Mouse (Mus musculus) MEL (cell line): Measurements from ENCODE around the gene Olfr480. TPM values are rescaled to one million over a fixed set of nuclear protein-coding genes. Genes with fewer than 3 reads are reported as not detected.

Experiments used
- DNase-seq: peaks from one replicate; pipeline ENCODE4 v3.0.0; 2011; ENCODE audit warnings: low read depth, low spot score
- H3K27ac ChIP-seq: 2 replicates; pipeline ENCODE4 v1.5.1; 2012; ENCODE audit warnings: low read depth, mild to moderate bottlenecking, control low read depth, low read length, moderate library complexity; ENCODE audit not compliant: control insufficient read depth
- H3K27me3 ChIP-seq, 2 experiments: fragments of 150-350 bp in 1 of 2; sonication (generic) in 1 of 2; 2 replicates each; pipeline ENCODE4 v1.6.1; 2012; ENCODE audit warnings: low read length in 2 of 2, mild to moderate bottlenecking in 2 of 2, improper control_type of control experiment in 1 of 2, moderate library complexity in 1 of 2; ENCODE audit not compliant: insufficient read depth in 2 of 2, control insufficient read depth in 1 of 2
- H3K36me3 ChIP-seq, 2 experiments: 2 replicates each; pipeline ENCODE4 v1.6.1; 2012 to 2014; ENCODE audit warnings: low read length in 2 of 2, improper control_type of control experiment in 1 of 2, inconsistent platforms in 1 of 2, mild to moderate bottlenecking in 1 of 2; ENCODE audit not compliant: insufficient read depth in 2 of 2, control insufficient read depth in 1 of 2
- H3K4me1 ChIP-seq, 2 experiments: fragments of 150-350 bp in 1 of 2; sonication (generic) in 1 of 2; 2 replicates each; pipeline ENCODE4 v1.6.1; 2012; ENCODE audit warnings: low read length in 2 of 2, improper control_type of control experiment in 1 of 2, mild to moderate bottlenecking in 1 of 2; ENCODE audit not compliant: insufficient read depth in 2 of 2, control insufficient read depth in 1 of 2
- H3K4me3 ChIP-seq, 2 experiments: fragments of 150-350 bp in 1 of 2; sonication (generic) in 1 of 2; 2 replicates each; pipeline ENCODE4 v1.5.1; 2012; ENCODE audit warnings: low read depth in 2 of 2, low read length in 2 of 2, mild to moderate bottlenecking in 2 of 2, moderate library complexity in 2 of 2, control low read depth in 1 of 2, improper control_type of control experiment in 1 of 2; ENCODE audit not compliant: control insufficient read depth in 1 of 2, insufficient read depth in 1 of 2
- H3K79me2 ChIP-seq: 2 replicates; pipeline ENCODE4 v1.6.1; 2012; ENCODE audit warnings: mild to moderate bottlenecking, low read length, moderate library complexity; ENCODE audit not compliant: control insufficient read depth, poor library complexity, insufficient read depth
- H3K9ac ChIP-seq: 2 replicates; pipeline ENCODE4 v1.6.1; 2012; ENCODE audit warnings: low read depth, mild to moderate bottlenecking, control low read depth, low read length, moderate library complexity; ENCODE audit not compliant: control insufficient read depth, poor library complexity, severe bottlenecking
- H3K9me3 ChIP-seq: fragments of 150-350 bp; sonication (generic); replicated peaks from 2 replicates; pipeline ENCODE4 v1.6.1; 2012; ENCODE audit warnings: mild to moderate bottlenecking, low read length, improper control_type of control experiment, moderate library complexity; ENCODE audit not compliant: insufficient read depth
- BHLHE40 ChIP-seq: IDR thresholded peaks from 2 replicates; pipeline ENCODE4 v1.6.1; 2012; ENCODE audit warnings: low read depth, mild to moderate bottlenecking, inconsistent platforms, low read length, improper control_type of control experiment, borderline replicate concordance
- CHD1 ChIP-seq: IDR thresholded peaks from 2 replicates; pipeline ENCODE4 v1.6.1; 2012; ENCODE audit warnings: low read depth, mild to moderate bottlenecking, inconsistent platforms, low read length, improper control_type of control experiment
- E2F4 ChIP-seq: IDR thresholded peaks from 2 replicates; pipeline ENCODE4 v1.6.1; 2011; ENCODE audit warnings: low read depth, low read length, improper control_type of control experiment, borderline replicate concordance
- EP300 ChIP-seq, 2 experiments: IDR thresholded peaks; 2 replicates each; pipeline ENCODE4 v1.6.1; 2011; ENCODE audit warnings: improper control_type of control experiment in 2 of 2, low read length in 2 of 2, low read depth in 1 of 2, mild to moderate bottlenecking in 1 of 2
- GABPA ChIP-seq: IDR thresholded peaks from 2 replicates; pipeline ENCODE4 v1.6.1; 2012; ENCODE audit warnings: low read depth, mild to moderate bottlenecking, inconsistent platforms, low read length, improper control_type of control experiment, moderate library complexity
- HCFC1 ChIP-seq: IDR thresholded peaks from 2 replicates; pipeline ENCODE4 v1.6.1; 2012; ENCODE audit warnings: low read depth, mild to moderate bottlenecking, inconsistent platforms, low read length, improper control_type of control experiment, moderate library complexity
- KAT2A ChIP-seq: conservative IDR thresholded peaks from 2 replicates; pipeline ENCODE4 v1.6.1; 2012; ENCODE audit warnings: low read depth, low read length, improper control_type of control experiment, inconsistent platforms
- MAFK ChIP-seq: IDR thresholded peaks from 2 replicates; pipeline ENCODE4 v1.6.1; 2011; ENCODE audit warnings: low read depth, mild to moderate bottlenecking, low read length, improper control_type of control experiment, borderline replicate concordance
- MAX ChIP-seq: IDR thresholded peaks from 2 replicates; pipeline ENCODE4 v1.6.1; 2011; ENCODE audit warnings: low read length, improper control_type of control experiment
- MAZ ChIP-seq: IDR thresholded peaks from 2 replicates; pipeline ENCODE4 v1.6.1; 2012; ENCODE audit warnings: low read depth, mild to moderate bottlenecking, inconsistent platforms, low read length, improper control_type of control experiment
- MYB ChIP-seq: IDR thresholded peaks from 2 replicates; pipeline ENCODE4 v1.6.1; 2011; ENCODE audit warnings: mild to moderate bottlenecking, low read depth, low read length, improper control_type of control experiment
- MYC ChIP-seq: IDR thresholded peaks from 2 replicates; pipeline ENCODE4 v1.6.1; 2011; ENCODE audit warnings: low read depth, mild to moderate bottlenecking, low read length, improper control_type of control experiment, moderate library complexity
- NELFE ChIP-seq: IDR thresholded peaks from 2 replicates; pipeline ENCODE4 v1.6.1; 2011; ENCODE audit warnings: low read depth, low read length, improper control_type of control experiment
- NRF1 ChIP-seq: IDR thresholded peaks from 2 replicates; pipeline ENCODE4 v1.6.1; 2014; ENCODE audit warnings: low read depth, mild to moderate bottlenecking, inconsistent platforms, low read length, improper control_type of control experiment, moderate library complexity; ENCODE audit not compliant: poor library complexity, insufficient read depth, severe bottlenecking
- POLR2A ChIP-seq, 2 experiments: IDR thresholded peaks; 2 replicates each; pipeline ENCODE4 v1.6.1; 2011 to 2012; ENCODE audit warnings: low read length in 2 of 2, mild to moderate bottlenecking in 2 of 2, control low read depth in 1 of 2, improper control_type of control experiment in 1 of 2, low read depth in 1 of 2, moderate library complexity in 1 of 2; ENCODE audit not compliant: control insufficient read depth in 1 of 2, insufficient read depth in 1 of 2, poor library complexity in 1 of 2
- POLR2AphosphoS2 ChIP-seq: IDR thresholded peaks from 2 replicates; pipeline ENCODE4 v1.6.1; 2011; ENCODE audit warnings: low read length, improper control_type of control experiment
- RAD21 ChIP-seq: IDR thresholded peaks from 2 replicates; pipeline ENCODE4 v1.6.1; 2011; ENCODE audit warnings: mild to moderate bottlenecking, low read depth, low read length, improper control_type of control experiment
- RCOR1 ChIP-seq: IDR thresholded peaks from 2 replicates; pipeline ENCODE4 v1.6.1; 2012; ENCODE audit warnings: low read depth, mild to moderate bottlenecking, inconsistent platforms, low read length, improper control_type of control experiment
- SMC3 ChIP-seq: IDR thresholded peaks from 2 replicates; pipeline ENCODE4 v1.6.1; 2011; ENCODE audit warnings: low read depth, low read length, improper control_type of control experiment
- TBP ChIP-seq: IDR thresholded peaks from 2 replicates; pipeline ENCODE4 v1.8.0; 2011; ENCODE audit warnings: low read depth, low read length, improper control_type of control experiment
- TCF12 ChIP-seq: IDR thresholded peaks from 2 replicates; pipeline ENCODE4 v1.6.1; 2014; ENCODE audit warnings: low read depth, mild to moderate bottlenecking, inconsistent platforms, low read length, improper control_type of control experiment, moderate library complexity
- UBTF ChIP-seq: IDR thresholded peaks from 2 replicates; pipeline ENCODE4 v1.6.1; 2012; ENCODE audit warnings: low read depth, mild to moderate bottlenecking, inconsistent platforms, low read length, improper control_type of control experiment, moderate library complexity, borderline replicate concordance; ENCODE audit not compliant: insufficient read depth
- USF2 ChIP-seq, 2 experiments: IDR thresholded peaks; 2 replicates each; pipeline ENCODE4 v1.6.1; 2011 to 2012; ENCODE audit warnings: improper control_type of control experiment in 2 of 2, low read length in 2 of 2, borderline replicate concordance in 1 of 2, inconsistent platforms in 1 of 2, low read depth in 1 of 2, mild to moderate bottlenecking in 1 of 2; ENCODE audit not compliant: insufficient read depth in 1 of 2
- ZC3H11A ChIP-seq: IDR thresholded peaks from 2 replicates; pipeline ENCODE4 v1.6.1; 2012; ENCODE audit warnings: low read depth, mild to moderate bottlenecking, inconsistent platforms, low read length, improper control_type of control experiment
- ZMIZ1 ChIP-seq: IDR thresholded peaks from 2 replicates; pipeline ENCODE4 v1.6.1; 2012; ENCODE audit warnings: low read depth, mild to moderate bottlenecking, inconsistent platforms, low read length, improper control_type of control experiment, moderate library complexity
- ZNF384 ChIP-seq: IDR thresholded peaks from 2 replicates; pipeline ENCODE4 v1.6.1; 2012; ENCODE audit warnings: low read depth, mild to moderate bottlenecking, inconsistent platforms, low read length, improper control_type of control experiment
- polyA plus RNA-seq, 2 experiments: library from polyadenylated mRNA; stranded (reverse) in 1 of 2; unstranded in 1 of 2; fragments of >175 nt in 1 of 2; fragments of >200 nt in 1 of 2; gene quantifications; 2 replicates each; pipeline versions ENCODE4 v1.2.1 to v1.2.4; 2012; ENCODE audit warnings: low replicate concordance in 2 of 2, low read depth in 1 of 2; ENCODE audit not compliant: insufficient read length in 2 of 2, insufficient read depth in 1 of 2, missing spikeins in 1 of 2
- total RNA-seq: library from RNA; depleted of rRNA; stranded (reverse); fragments of 300-350 nt; gene quantifications from 2 replicates; pipeline ENCODE4 v1.2.3, GENCODE M21; 2012; rRNA removed

Olfr480 gene
- not detected in 2 replicates for total RNA-seq
- not detected for polyA plus RNA-seq

DNA sequence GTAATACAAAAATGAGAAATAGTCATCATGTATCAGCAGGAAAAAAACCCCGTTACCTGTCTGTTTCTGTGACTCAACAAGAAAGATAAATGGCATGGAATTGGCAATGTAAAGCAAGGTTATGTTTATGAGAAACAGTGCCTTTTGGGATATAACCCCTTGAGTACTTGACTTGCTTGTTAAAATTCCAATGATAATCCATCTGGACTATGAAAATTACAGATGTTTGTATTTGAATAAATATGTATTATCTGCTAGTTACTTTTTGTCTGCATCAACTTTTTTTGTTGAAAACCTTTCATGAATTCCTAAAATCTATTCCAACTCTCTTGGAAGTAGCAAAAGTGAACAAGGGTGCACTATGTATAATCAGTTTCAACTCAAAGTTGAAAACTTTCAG, at the start of gene Olfr480:
Olfr480 (minus strand) TSS at position 101 of the 400 bp plus-strand sequence.
- DNase-seq = no peak
- H3K27me3 ChIP-seq = no peaks in the 10 kb centered on the region
- no peaks in the 10 kb centered on the region for H3K4me1 ChIP-seq
- no peaks in the 10 kb centered on the region for H3K79me2 ChIP-seq
- H3K4me3 ChIP-seq = no peak within 1 kb of the TSS
- no peak within 1 kb of the TSS for H3K27ac ChIP-seq
- H3K36me3 ChIP-seq = no peaks in the 10 kb centered on the region
- no peaks in the 10 kb centered on the region for H3K9me3 ChIP-seq
- TF ChIP-seq MAFK (no peak), GABPA (no peak), SMC3 (no peak), EP300 (IDR thresholded peaks at IDR 0.05; ENCODE audit: low read depth in 1 of 2, low read length in 2 of 2) (no peak), HCFC1 (no peak), USF2 (IDR thresholded peaks at IDR 0.05; ENCODE audit: borderline replicate concordance in 1 of 2, insufficient read depth in 1 of 2, low read depth in 1 of 2, low read length in 2 of 2) (no peak), ZMIZ1 (no peak), E2F4 (no peak), MAZ (no peak), NRF1 (no peak), KAT2A (no peak), POLR2A (IDR thresholded peaks at IDR 0.05; ENCODE audit: control insufficient read depth in 1 of 2, insufficient read depth in 1 of 2, low read depth in 1 of 2, low read length in 2 of 2, poor library complexity in 1 of 2) (no peak), POLR2AphosphoS2 (no peak), MYB (no peak), MAX (no peak), TBP (no peak), TCF12 (no peak), NELFE (no peak), CHD1 (no peak), UBTF (no peak)
- H3K9ac ChIP-seq = no peak within 1 kb of the TSS

- no peaks in the 10 kb centered on the region for H3K27me3 ChIP-seq
- H3K4me3 ChIP-seq = no peak within 1 kb of the TSS
- TF ChIP-seq NELFE (no peak), NRF1 (no peak), MAX (no peak), E2F4 (no peak), MAFK (no peak), UBTF (no peak), ZNF384 (no peak), MYC (no peak), BHLHE40 (no peak), RCOR1 (no peak), ZC3H11A (no peak), POLR2AphosphoS2 (no peak), RAD21 (no peak)
- TF ChIP-seq, all 39 proteins: peak for 0
- no peaks in the 10 kb centered on the region for H3K36me3 ChIP-seq
- no peak within 1 kb of the TSS for H3K9ac ChIP-seq
- no peaks in the 10 kb centered on the region for H3K4me1 ChIP-seq
- H3K27ac ChIP-seq = no peak within 1 kb of the TSS
- H3K79me2 ChIP-seq = no peaks in the 10 kb centered on the region
- no peak for DNase-seq
- H3K9me3 ChIP-seq = no peaks in the 10 kb centered on the region
Observed at GRCm38 (mm10) chr7:108100549-108100948, 33.4 kb upstream of the Olfr480 start, which contains the start of gene Olfr483. Olfr483 (plus strand) TSS chr7:108100849.
